Mouse (Mus musculus): ENCODE measurements around the gene Slc5a11. TPM values are rescaled to one million over a fixed set of nuclear protein-coding genes. Genes with fewer than 3 reads are reported as not detected.

Gene Slc5a11
- polyA plus RNA-seq, 1 experiment from 2014 or later: 0.51 TPM

- H3K4me3 ChIP-seq (replicated peaks): no peak overlapping the region
- H3K9ac ChIP-seq (replicated peaks): no peak overlapping the region
- H3K36me3 ChIP-seq: peaks cover 98% of the 10 kb centered on the region
- ATAC-seq (ENCODE audit: insufficient number of reproducible peaks, insufficient read depth, low FRiP score, low TSS enrichment, low read depth): no peak
- no peaks in the 10 kb centered on the region for H3K9me3 ChIP-seq
- H3K4me1 ChIP-seq (replicated peaks): no peaks in the 10 kb centered on the region
- WGBS: 93% methylated on average over 4 of the region's 4 CpGs
- H3K27ac ChIP-seq: no peak overlapping the region
- H3K4me2 ChIP-seq: no peak overlapping the region
- no peaks in the 10 kb centered on the region for H3K27me3 ChIP-seq
Measured at GRCm38 (mm10) chr7:123307887-123308558, 93.4 kb downstream of the Slc5a11 start.

GRCm38 (mm10) chr7:123311836-123312235 lies 97.3 kb downstream of the Slc5a11 start:
- no peak overlapping the region for H3K27ac ChIP-seq

GRCm38 (mm10) chr7:123312738-123313137 lies 98.2 kb downstream of the Slc5a11 start:
- no peaks in the 10 kb centered on the region for H3K9me3 ChIP-seq
- ATAC-seq (ENCODE audit: insufficient number of reproducible peaks, insufficient read depth, low FRiP score, low TSS enrichment, low read depth): no peak
- no peak overlapping the region for H3K4me2 ChIP-seq
- H3K27ac ChIP-seq: no peak overlapping the region
- H3K27me3 ChIP-seq: no peaks in the 10 kb centered on the region
- no peaks in the 10 kb centered on the region for H3K4me1 ChIP-seq (replicated peaks)
- H3K4me3 ChIP-seq (replicated peaks): no peak overlapping the region
- no peak overlapping the region for H3K9ac ChIP-seq (replicated peaks)
- H3K36me3 ChIP-seq: peaks cover 92% of the 10 kb centered on the region
- 81% methylated on average over 3 of the region's 3 CpGs for WGBS

More at GRCm38 (mm10) chr7:123311836-123312235, 97.3 kb downstream of the Slc5a11 start:
- H3K9ac ChIP-seq (replicated peaks): no peak overlapping the region
- no peaks in the 10 kb centered on the region for H3K9me3 ChIP-seq
- no peaks in the 10 kb centered on the region for H3K27me3 ChIP-seq
- no peak for ATAC-seq (ENCODE audit: insufficient number of reproducible peaks, insufficient read depth, low FRiP score, low TSS enrichment, low read depth)
- H3K4me3 ChIP-seq (replicated peaks): no peak overlapping the region
- H3K4me2 ChIP-seq: no peak overlapping the region
- peaks cover 94% of the 10 kb centered on the region for H3K36me3 ChIP-seq
- H3K4me1 ChIP-seq (replicated peaks): no peaks in the 10 kb centered on the region
- WGBS: 79% methylated on average over 5 of the region's 5 CpGs

- 86% methylated on average over 13 of the region's 13 CpGs for WGBS
- no peak overlapping the region for H3K4me3 ChIP-seq (replicated peaks)
- H3K9ac ChIP-seq (replicated peaks): no peak overlapping the region
- H3K4me2 ChIP-seq: no peak overlapping the region
- no peaks in the 10 kb centered on the region; the same call in 1 of the 2 replicates for H3K4me1 ChIP-seq (replicated peaks)
- no peaks in the 10 kb centered on the region for H3K27me3 ChIP-seq
- no peaks in the 10 kb centered on the region for H3K9me3 ChIP-seq
- no peak overlapping the region for H3K27ac ChIP-seq
- ATAC-seq (ENCODE audit: insufficient number of reproducible peaks, insufficient read depth, low FRiP score, low TSS enrichment, low read depth): no peak
- peaks cover 90% of the 10 kb centered on the region for H3K36me3 ChIP-seq
Measured at GRCm38 (mm10) chr7:123322452-123323121, 108.0 kb downstream of the Slc5a11 start.

Other genes with a start within 250 kb of the Slc5a11 start
- 38.7 and 42.2 TPM in 2 replicates for gene Rbbp6, start 249.1 kb upstream of the Slc5a11 start, polyA plus RNA-seq (2016; fragmentation: Nextera tagmentation; extraction: Ambion mirVana)
- gene Tnrc6a, start 90.9 kb upstream of the Slc5a11 start, polyA plus RNA-seq (2016; fragmentation: Nextera tagmentation; extraction: Ambion mirVana): 81.0 and 83.7 TPM in 2 replicates
- gene Lcmt1, start 155.0 kb downstream of the Slc5a11 start, polyA plus RNA-seq (2016; fragmentation: Nextera tagmentation; extraction: Ambion mirVana): 50.7 and 52.7 TPM in 2 replicates
- 20.3 and 26.1 TPM in 2 replicates for gene Arhgap17, start 155.1 kb downstream of the Slc5a11 start, polyA plus RNA-seq (2016; fragmentation: Nextera tagmentation; extraction: Ambion mirVana)
- 0.41 and 0.73 TPM in 2 replicates for gene Aqp8, start 247.5 kb downstream of the Slc5a11 start, polyA plus RNA-seq (2016; fragmentation: Nextera tagmentation; extraction: Ambion mirVana)